Mouse (Mus musculus) brain, adult 10 weeks (tissue): ENCODE measurements around the gene Pds5a. TPM values are rescaled to one million over a fixed set of nuclear protein-coding genes. Genes with fewer than 3 reads are reported as not detected.

Experiments used
- polyA plus RNA-seq: library from polyadenylated mRNA; stranded (reverse); fragments of 350-450 nt; fragmentation: Illumina TruSeq; extraction: RNeasy Lipid Tissue Mini Kit (QIAGEN cat#74804); gene quantifications from one replicate; pipeline ENCODE4 v1.2.3, GENCODE M21; 2015; ENCODE audit warnings: low read depth, low replicate concordance

Gene Pds5a
- 50.4 TPM for polyA plus RNA-seq

DNA sequence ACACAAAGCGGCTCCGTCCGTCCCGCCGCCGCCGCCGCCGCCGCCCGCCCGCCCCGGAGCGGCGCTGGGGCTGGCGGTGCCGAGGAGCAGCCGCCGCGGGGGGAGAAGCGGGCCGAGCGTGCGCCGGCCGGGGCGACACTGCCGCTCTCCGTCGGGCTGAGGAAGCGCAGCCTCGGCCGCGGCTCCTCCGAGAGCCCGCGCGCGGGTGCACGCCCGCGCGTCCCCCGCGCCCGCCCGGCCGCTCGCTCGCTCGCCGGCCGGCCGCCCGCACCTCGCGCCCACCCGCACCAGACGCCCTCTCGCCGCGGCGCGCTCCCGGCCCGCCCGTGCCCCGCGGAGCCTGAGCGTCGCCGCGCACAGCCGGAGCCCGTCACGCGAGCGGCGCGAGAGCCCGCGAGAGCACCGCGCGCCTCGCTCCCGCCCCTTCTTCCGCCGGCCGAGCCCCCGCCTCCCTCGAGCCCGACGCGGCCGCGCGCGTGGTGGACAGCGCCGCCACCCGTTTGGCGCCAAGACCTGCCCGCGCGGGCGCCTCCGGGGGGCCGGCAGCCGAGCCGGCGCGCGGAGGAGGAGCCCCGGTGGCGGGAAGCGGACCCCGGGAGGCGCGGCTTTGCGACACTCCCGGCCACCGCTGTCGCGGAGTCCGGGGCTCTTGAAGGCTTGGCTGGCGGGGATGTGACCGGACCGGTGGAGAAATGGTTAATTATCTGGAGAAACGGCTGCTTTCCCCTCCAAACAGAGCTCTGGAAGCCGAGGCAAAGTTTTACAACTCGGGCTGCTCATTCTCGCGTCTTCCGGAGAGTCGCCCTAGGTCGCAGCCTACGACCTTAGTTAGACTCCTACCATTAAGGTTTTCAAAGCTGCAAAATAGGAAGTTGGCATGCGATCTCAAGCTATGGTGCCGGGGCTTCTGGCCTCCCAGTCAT, at the start of gene Pds5a:
TSS of gene Pds5a (minus strand) at position 438 of the 923 bp plus-strand sequence.

Other genes with a start within 250 kb of the Pds5a start
- not detected for gene Gm43552, start 205.4 kb downstream of the Pds5a start, polyA plus RNA-seq
- 168 TPM for gene Smim14, start 161.1 kb downstream of the Pds5a start, polyA plus RNA-seq
- gene Ube2k, start 161.0 kb downstream of the Pds5a start, polyA plus RNA-seq, result 109 TPM
- 3.6 TPM for gene N4bp2, start 65.2 kb upstream of the Pds5a start, polyA plus RNA-seq
- 0.45 TPM for gene Rhoh, start 162.9 kb upstream of the Pds5a start, polyA plus RNA-seq
- not detected for gene Chrna9, start 236.6 kb upstream of the Pds5a start, polyA plus RNA-seq